Comparison of ENCODE assay signal across 8 mouse cellular contexts in the genomic region with DNA sequence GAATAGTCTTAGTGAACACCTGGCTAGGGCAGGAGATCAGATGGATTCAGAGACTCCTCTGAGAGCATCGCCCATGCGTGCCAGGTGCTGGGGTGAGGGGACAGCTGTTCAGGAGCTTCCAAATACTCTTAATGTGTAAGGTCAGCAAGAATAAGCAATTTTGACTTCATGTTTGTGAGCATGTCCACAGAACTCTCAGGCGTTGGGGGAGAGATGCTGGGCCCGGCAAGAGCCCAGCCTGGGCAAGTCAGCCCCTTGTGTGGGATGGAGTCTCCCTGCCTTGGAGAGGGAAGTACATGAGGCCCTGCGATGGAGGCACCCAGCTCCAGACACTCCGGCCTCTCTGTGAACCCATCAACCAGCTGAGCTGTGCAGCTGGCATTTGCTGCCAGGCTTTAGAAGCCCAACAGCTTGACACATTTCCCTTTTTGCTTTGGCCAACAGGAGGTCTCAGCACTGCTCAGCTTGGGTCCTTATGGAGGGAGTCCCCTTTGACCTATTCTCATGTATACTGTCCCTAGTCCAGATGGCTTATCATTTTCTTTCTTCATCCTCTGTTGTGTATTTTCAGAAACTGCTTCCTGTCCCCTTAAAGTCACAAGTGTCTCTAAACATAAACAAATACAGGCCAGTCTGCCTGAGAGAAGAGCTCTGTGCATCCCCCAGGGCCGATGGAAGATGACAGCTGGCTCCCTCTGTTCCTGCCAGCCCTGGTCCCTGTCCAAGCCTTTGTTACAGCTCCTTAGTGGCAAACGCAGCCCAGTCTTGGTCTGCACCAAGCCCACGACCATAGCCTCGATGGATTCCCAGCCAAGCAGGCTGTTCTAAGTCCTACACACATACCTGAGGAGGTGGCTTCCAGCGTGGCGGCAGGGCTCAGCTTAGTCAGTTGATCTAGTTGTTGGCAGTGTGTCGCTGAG.
DNase-seq lines count a peak whose midpoint lies in the region; ATAC-seq and TF ChIP-seq lines count a peak whose summit lies in the region.

No protein-coding gene starts in this region.

- no peak for TF ChIP-seq POLR2A in limb, embryonic 14.5 days (IDR thresholded peaks at IDR 0.05; ENCODE audit: borderline replicate concordance, extremely low read depth, insufficient read depth, insufficient read length)
- TF ChIP-seq POLR2A in thymus, adult 2 months (IDR thresholded peaks at IDR 0.05; ENCODE audit: control insufficient read depth, extremely low read depth, insufficient read depth, low read length, poor library complexity), result no peak

- H3K27ac ChIP-seq in limb, embryonic 14.5 days (replicated peaks; ENCODE audit: low read depth, low read length), result no peak overlapping the region
- no peak overlapping the region for H3K27ac ChIP-seq in limb, embryonic 10.5 days
- H3K27ac ChIP-seq in hindbrain, embryonic 14.5 days, result peak overlapping the region; percentile 78
- peak overlapping the region; percentile 26; the same call in 1 of the 2 replicates for H3K27ac ChIP-seq in stomach, embryonic 15.5 days
- no peak overlapping the region for H3K27ac ChIP-seq in thymus, adult 2 months (ENCODE audit: control insufficient read depth, insufficient read depth, low read length)

- peak; percentile 8; the same call in 1 of the 2 replicates for ATAC-seq in limb, embryonic 14.5 days (ENCODE audit: low FRiP score, low read depth)
- peak; percentile 68; the same call in 1 of the 2 replicates for ATAC-seq in hindbrain, embryonic 14.5 days (ENCODE audit: low FRiP score)
- ATAC-seq in stomach, embryonic 15.5 days (ENCODE audit: insufficient read depth, low FRiP score, low read depth), result no peak; the same call in 1 of the 2 replicates

- no peak overlapping the region for H3K9ac ChIP-seq in limb, embryonic 14.5 days (ENCODE audit: low read depth, low read length, severe bottlenecking)
- H3K9ac ChIP-seq in hindbrain, embryonic 14.5 days, result no peak overlapping the region
- no peak overlapping the region for H3K9ac ChIP-seq in stomach, embryonic 15.5 days

- H3K36me3 ChIP-seq in limb, embryonic 14.5 days (ENCODE audit: control insufficient read depth, insufficient read depth, low read length), result peaks cover 90% of the 10 kb centered on the region
- peaks cover 82% of the 10 kb centered on the region for H3K36me3 ChIP-seq in limb, embryonic 10.5 days
- H3K36me3 ChIP-seq in hindbrain, embryonic 14.5 days (replicated peaks; ENCODE audit: control insufficient read depth, insufficient read depth), result 0 out of 2 replicates have a peak, but pooled peaks cover 3% of the 10 kb centered on the region
- peaks cover 26% of the 10 kb centered on the region for H3K36me3 ChIP-seq in stomach, embryonic 15.5 days
- H3K36me3 ChIP-seq in thymus, adult 2 months (ENCODE audit: control insufficient read depth, insufficient read depth, low read length), result no peaks in the 10 kb centered on the region

- WGBS in limb, embryonic 14.5 days, result 64% methylated on average over 13 of the region's 13 CpGs
- 61% methylated on average over 13 of the region's 13 CpGs for whole genome bisulfite sequencing in limb, embryonic 10.5 days
- WGBS in hindbrain, embryonic 14.5 days, result 37% methylated on average over 13 of the region's 13 CpGs
- 53% methylated on average over 13 of the region's 13 CpGs for WGBS in stomach, embryonic 15.5 days
- 95% methylated on average over 13 of the region's 13 CpGs for WGBS in thymus, adult 2 months

- no peaks in the 10 kb centered on the region for H3K27me3 ChIP-seq in limb, embryonic 14.5 days (ENCODE audit: control insufficient read depth, insufficient read depth, low read length)
- no peaks in the 10 kb centered on the region for H3K27me3 ChIP-seq in limb, embryonic 10.5 days (ENCODE audit: low read depth, poor library complexity, severe bottlenecking)
- no peaks in the 10 kb centered on the region for H3K27me3 ChIP-seq in hindbrain, embryonic 14.5 days (ENCODE audit: control insufficient read depth, insufficient read depth, low read length)
- H3K27me3 ChIP-seq in stomach, embryonic 15.5 days (replicated peaks), result no peaks in the 10 kb centered on the region
- no peaks in the 10 kb centered on the region for H3K27me3 ChIP-seq in thymus, adult 2 months (ENCODE audit: control insufficient read depth, insufficient read depth, low read length)

- no peak overlapping the region for H3K4me2 ChIP-seq in limb, embryonic 14.5 days (replicated peaks; ENCODE audit: low read depth, low read length, severe bottlenecking)
- no peak overlapping the region for H3K4me2 ChIP-seq in hindbrain, embryonic 14.5 days (replicated peaks)
- H3K4me2 ChIP-seq in stomach, embryonic 15.5 days, result no peak overlapping the region

- peak; percentile 17 for DNase-seq in limb, embryonic 14.5 days (ENCODE audit: low spot score)
- DNase-seq in limb, embryonic 10.5 days (ENCODE audit: low spot score), result no peak
- peak; percentile 68 for DNase-seq in hindbrain, embryonic 14.5 days (ENCODE audit: low spot score)
- peak; percentile 76 to 90 for DNase-seq in lung, postnatal 4 days
- no peak for DNase-seq in thymus, postnatal 14 days
- DNase-seq in thymus, adult 2 months, result no peak
- DNase-seq in kidney, adult 8-10 months, result no peak

- no peaks in the 10 kb centered on the region for H3K9me3 ChIP-seq in limb, embryonic 14.5 days (ENCODE audit: control insufficient read depth, low read length)
- no peaks in the 10 kb centered on the region for H3K9me3 ChIP-seq in limb, embryonic 10.5 days (replicated peaks)
- H3K9me3 ChIP-seq in hindbrain, embryonic 14.5 days (ENCODE audit: control insufficient read depth, low read length), result no peaks in the 10 kb centered on the region
- H3K9me3 ChIP-seq in stomach, embryonic 15.5 days, result no peaks in the 10 kb centered on the region

- no peaks in the 10 kb centered on the region for H3K4me1 ChIP-seq in limb, embryonic 14.5 days (ENCODE audit: control insufficient read depth, insufficient read depth, low read length)
- H3K4me1 ChIP-seq in limb, embryonic 10.5 days, result no peaks in the 10 kb centered on the region
- H3K4me1 ChIP-seq in hindbrain, embryonic 14.5 days (replicated peaks; ENCODE audit: control insufficient read depth, insufficient read depth, low read length), result peaks cover 25% of the 10 kb centered on the region
- H3K4me1 ChIP-seq in stomach, embryonic 15.5 days, result 0 out of 2 replicates have a peak, but pooled peaks cover 2% of the 10 kb centered on the region
- no peaks in the 10 kb centered on the region for H3K4me1 ChIP-seq in thymus, adult 2 months (replicated peaks; ENCODE audit: control insufficient read depth, insufficient read depth, low read length)

- no peak overlapping the region for H3K4me3 ChIP-seq in limb, embryonic 14.5 days (replicated peaks; ENCODE audit: low read length)
- no peak overlapping the region for H3K4me3 ChIP-seq in limb, embryonic 10.5 days
- no peak overlapping the region for H3K4me3 ChIP-seq in hindbrain, embryonic 14.5 days (replicated peaks; ENCODE audit: low read length)
- no peak overlapping the region for H3K4me3 ChIP-seq in stomach, embryonic 15.5 days (replicated peaks)
- H3K4me3 ChIP-seq in thymus, adult 2 months (ENCODE audit: control insufficient read depth, insufficient read depth, low read length), result no peak overlapping the region

- TF ChIP-seq CTCF in thymus, adult 2 months (IDR thresholded peaks at IDR 0.05; ENCODE audit: borderline replicate concordance, control insufficient read depth, extremely low read depth, insufficient read depth, low read length, poor library complexity), result no peak

Comparison
In these comparisons a context has a peak if more than half of its experiments do, and no peak if none do; other contexts are left out.
1. DNase-seq: peak in limb, embryonic 14.5 days (single experiment), hindbrain, embryonic 14.5 days (single experiment) and lung, postnatal 4 days (2 of 2); none in limb, embryonic 10.5 days (single experiment), thymus, postnatal 14 days (single experiment), thymus, adult 2 months (single experiment) and kidney, adult 8-10 months (0 of 2).
2. H3K27ac ChIP-seq: peak in hindbrain, embryonic 14.5 days (single experiment) and stomach, embryonic 15.5 days (single experiment); none in limb, embryonic 14.5 days (single experiment), limb, embryonic 10.5 days (single experiment) and thymus, adult 2 months (single experiment).